Mouse (Mus musculus) hindbrain, embryonic 16.5 days (tissue): ENCODE data around the gene Gm5150. TPM values are rescaled to one million over a fixed set of nuclear protein-coding genes. Genes with fewer than 3 reads are reported as not detected.
"Not testable (repeated sequence)": the region's sequence is repeated elsewhere in the genome, so short reads cannot be mapped to it uniquely, and the experiment has no call there.

Source experiments
- ATAC-seq: fragments of 200-750 bp; cut with Nextera tagmentation; 2 replicates; pipeline ENCODE4 v1.8.0; 2017; ENCODE audit warnings: moderate TSS enrichment, moderate library complexity
- H3K27ac ChIP-seq: fragments of 300-500 bp; sonication (generic); 2 replicates; pipeline ENCODE4 v1.5.1; 2014; ENCODE audit warnings: low read depth, mild to moderate bottlenecking, control low read depth, low read length, moderate library complexity
- H3K27me3 ChIP-seq: fragments of 300-500 bp; sonication (generic); replicated peaks from 2 replicates; pipeline ENCODE4 v1.6.1; 2014; ENCODE audit warnings: low read length; ENCODE audit not compliant: control insufficient read depth, insufficient read depth
- H3K36me3 ChIP-seq: fragments of 300-500 bp; sonication (generic); 2 replicates; pipeline ENCODE4 v1.6.1; 2014; ENCODE audit warnings: mild to moderate bottlenecking, low read length, moderate library complexity, mixed read lengths; ENCODE audit not compliant: control insufficient read depth, insufficient read depth
- H3K4me1 ChIP-seq: fragments of 300-500 bp; sonication (generic); 2 replicates; pipeline ENCODE4 v1.6.1; 2014; ENCODE audit warnings: low read depth, low read length; ENCODE audit not compliant: control insufficient read depth, insufficient read depth
- H3K4me2 ChIP-seq: fragments of 300-500 bp; sonication (generic); 2 replicates; pipeline ENCODE4 v1.6.1; 2014; ENCODE audit warnings: mild to moderate bottlenecking, low read length, control low read depth, moderate library complexity
- H3K4me3 ChIP-seq: fragments of 300-500 bp; sonication (generic); 2 replicates; pipeline ENCODE4 v1.5.1; 2014; ENCODE audit warnings: mild to moderate bottlenecking, low read length, control low read depth, moderate library complexity
- H3K9ac ChIP-seq: fragments of 300-500 bp; sonication (generic); 2 replicates; pipeline ENCODE4 v1.6.1; 2014; ENCODE audit warnings: low read depth, mild to moderate bottlenecking, control low read depth, low read length, moderate library complexity
- H3K9me3 ChIP-seq: fragments of 300-500 bp; sonication (generic); 2 replicates; pipeline ENCODE4 v1.6.1; 2014; ENCODE audit warnings: mild to moderate bottlenecking, low read length, moderate library complexity; ENCODE audit not compliant: control insufficient read depth
- WGBS: fragments of 180-500 bp; shearing (Covaris S2); extraction: QIAGEN DNeasy Blood & Tissue Kit; methylation state at CpG from one replicate; pipeline ENCODE4 v1.1.7; 2014; 5-methylcytosine and 5-hydroxymethylcytosine counted together
- polyA plus RNA-seq: library from polyadenylated mRNA; unstranded; fragments of >200 nt; fragmentation: Nextera tagmentation; extraction: Ambion mirVana; gene quantifications from 2 replicates; pipeline ENCODE4 v1.2.1, GENCODE M21; 2015

The Gm5150 gene
- polyA plus RNA-seq: not detected in 2 replicates

- Histone ChIP-seq H3K36me3 (no peaks in the 10 kb centered on the region), H3K27me3 (no peaks in the 10 kb centered on the region), H3K4me3 (no peak within 1 kb of the TSS), H3K4me1 (no peaks in the 10 kb centered on the region), H3K4me2 (no peak within 1 kb of the TSS), H3K9ac (no peak within 1 kb of the TSS), H3K9me3 (no peaks in the 10 kb centered on the region), H3K27ac (no peak within 1 kb of the TSS)
- 87% methylated on average over 2 of the region's 2 CpGs for WGBS
- no peak for ATAC-seq
These were observed at the start of gene Gm5150 for GRCm38 (mm10) chr3:16006215-16006614. Gene Gm5150 (minus strand): TSS chr3:16006437.

DNA sequence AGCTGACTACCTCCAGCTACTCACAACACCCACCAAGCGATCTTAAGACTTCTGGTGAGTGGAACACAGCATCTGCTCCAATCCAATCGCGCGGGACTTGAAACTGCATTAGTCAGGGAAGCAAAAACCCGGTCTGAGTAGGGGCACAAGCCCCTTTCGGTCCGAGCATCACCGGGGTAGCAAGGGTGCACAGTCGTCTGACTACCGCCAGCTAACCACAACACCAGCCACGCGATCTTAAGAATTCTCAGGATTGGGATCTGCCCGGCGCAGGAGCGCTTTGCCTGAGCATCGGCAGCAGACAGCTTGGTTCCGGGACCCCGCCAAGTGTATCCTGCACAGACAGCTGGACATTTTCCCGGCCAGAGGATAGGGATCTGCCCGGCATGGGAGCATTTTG is 45.5 kb upstream of the Gm5150 start:
- H3K9ac ChIP-seq, H3K4me2 ChIP-seq, ATAC-seq, H3K9me3 ChIP-seq, H3K27ac ChIP-seq, H3K27me3 ChIP-seq, H3K4me3 ChIP-seq, H3K36me3 ChIP-seq, H3K4me1 ChIP-seq: not testable (repeated sequence)
- WGBS: 87% methylated on average over 17 of the region's 20 CpGs

- H3K4me3 ChIP-seq: no peak overlapping the region
- no peaks in the 10 kb centered on the region for H3K4me1 ChIP-seq
- H3K27ac ChIP-seq: no peak overlapping the region
- H3K27me3 ChIP-seq: no peaks in the 10 kb centered on the region
- 71% methylated on average over 4 of the region's 4 CpGs for whole genome bisulfite sequencing
- ATAC-seq: no peak
- no peak overlapping the region for H3K4me2 ChIP-seq
- no peaks in the 10 kb centered on the region for H3K9me3 ChIP-seq
- no peaks in the 10 kb centered on the region for H3K36me3 ChIP-seq
- no peak overlapping the region for H3K9ac ChIP-seq
These were observed 41.1 kb upstream of the Gm5150 start for GRCm38 (mm10) chr3:16047288-16047687.

DNA sequence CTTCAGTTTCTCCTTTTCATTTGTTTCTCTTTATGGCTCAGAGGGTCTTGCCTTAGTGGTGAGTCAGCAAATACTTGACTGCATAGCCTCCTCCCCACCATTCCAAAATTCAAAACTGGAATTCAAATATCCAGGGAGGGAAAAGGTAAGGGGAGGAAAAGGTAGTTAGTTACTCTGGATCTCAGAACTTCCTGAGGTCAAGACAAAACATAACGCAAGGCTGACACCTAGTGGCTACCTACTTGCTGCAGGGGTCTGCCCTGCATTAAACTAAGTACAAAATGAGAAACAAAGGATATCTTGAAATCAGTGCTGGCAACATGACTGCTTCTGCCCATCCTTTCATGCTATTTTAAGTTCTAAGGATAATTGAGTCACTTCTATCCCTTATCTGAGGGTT is 37.1 kb upstream of the Gm5150 start:
- no peaks in the 10 kb centered on the region for H3K27me3 ChIP-seq
- no peaks in the 10 kb centered on the region for H3K9me3 ChIP-seq
- ATAC-seq: peak; percentile 82

GRCm38 (mm10) chr3:16024988-16025387 is 18.8 kb upstream of the Gm5150 start:
- ATAC-seq: peak; percentile 60; the same call in 1 of the 2 replicates
- H3K4me2 ChIP-seq: peak overlapping the region; percentile 32
- H3K9ac ChIP-seq: not testable (repeated sequence)

More for the DNA sequence above, 37.1 kb upstream of the Gm5150 start:
- Histone ChIP-seq H3K27ac (no peak overlapping the region), H3K9ac (no peak overlapping the region), H3K4me2 (no peak overlapping the region), H3K4me3 (no peak overlapping the region), H3K36me3 (no peaks in the 10 kb centered on the region), H3K4me1 (no peaks in the 10 kb centered on the region)
- 10% methylated on average over 1 of the region's 1 CpGs for WGBS

GRCm38 (mm10) chr3:16022214-16022613 is 16.0 kb upstream of the Gm5150 start:
- H3K4me3 ChIP-seq: no peak overlapping the region
- ATAC-seq: no peak
- no peak overlapping the region for H3K27ac ChIP-seq
- no peak overlapping the region for H3K4me2 ChIP-seq
- no peaks in the 10 kb centered on the region for H3K9me3 ChIP-seq
- H3K36me3 ChIP-seq: no peaks in the 10 kb centered on the region
- no peaks in the 10 kb centered on the region for H3K27me3 ChIP-seq
- WGBS: 84% methylated on average over 1 of the region's 1 CpGs
- H3K9ac ChIP-seq: no peak overlapping the region
- no peaks in the 10 kb centered on the region for H3K4me1 ChIP-seq

More at GRCm38 (mm10) chr3:16024988-16025387, 18.8 kb upstream of the Gm5150 start:
- not testable (repeated sequence) for H3K4me3 ChIP-seq, H3K27ac ChIP-seq, H3K36me3 ChIP-seq, H3K27me3 ChIP-seq, H3K4me1 ChIP-seq, H3K9me3 ChIP-seq
- 5% methylated on average over 4 of the region's 6 CpGs for WGBS

- not testable (repeated sequence) for H3K9ac ChIP-seq, H3K36me3 ChIP-seq, H3K4me1 ChIP-seq, H3K9me3 ChIP-seq, H3K27me3 ChIP-seq, H3K4me3 ChIP-seq, H3K27ac ChIP-seq, ATAC-seq, H3K4me2 ChIP-seq
- WGBS: 87% methylated on average over 2 of the region's 2 CpGs
These were observed 8.2 kb upstream of the Gm5150 start for GRCm38 (mm10) chr3:16014456-16014855.

DNA sequence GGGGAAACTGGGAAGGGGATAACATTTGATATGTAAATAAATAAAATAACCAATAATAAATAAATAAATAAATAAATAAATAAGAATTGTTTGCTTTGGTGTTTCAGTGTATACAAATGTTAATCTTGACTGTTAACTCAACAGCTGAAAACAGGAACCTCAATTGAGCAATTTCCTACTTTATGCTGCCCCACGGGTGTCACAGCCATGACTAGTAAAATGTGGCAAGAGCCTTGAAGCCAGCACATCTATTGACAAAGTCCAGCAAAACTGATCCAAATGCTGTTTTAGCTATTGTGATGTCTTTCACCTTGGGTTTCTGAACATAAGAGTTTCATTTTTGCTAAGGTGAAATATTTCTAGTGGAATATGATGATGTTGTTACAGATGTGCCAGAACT is 1.6 kb upstream of the Gm5150 start:
- no peak for ATAC-seq
- no peaks in the 10 kb centered on the region for H3K9me3 ChIP-seq
- H3K4me3 ChIP-seq: no peak overlapping the region
- H3K4me2 ChIP-seq: no peak overlapping the region
- WGBS: 75% methylated on average over 1 of the region's 1 CpGs
- no peak overlapping the region for H3K9ac ChIP-seq
- no peaks in the 10 kb centered on the region for H3K36me3 ChIP-seq
- H3K27ac ChIP-seq: no peak overlapping the region
- H3K27me3 ChIP-seq: no peaks in the 10 kb centered on the region
- H3K4me1 ChIP-seq: no peaks in the 10 kb centered on the region

- no peak overlapping the region for H3K27ac ChIP-seq
- WGBS: 87% methylated on average over 3 of the region's 3 CpGs
- no peak for ATAC-seq
- no peak overlapping the region for H3K4me2 ChIP-seq
- no peak overlapping the region for H3K4me3 ChIP-seq
- no peaks in the 10 kb centered on the region for H3K27me3 ChIP-seq
- no peaks in the 10 kb centered on the region for H3K36me3 ChIP-seq
- H3K9ac ChIP-seq: no peak overlapping the region
- no peaks in the 10 kb centered on the region for H3K9me3 ChIP-seq
- H3K4me1 ChIP-seq: no peaks in the 10 kb centered on the region
These were observed 2.2 kb downstream of the Gm5150 start for GRCm38 (mm10) chr3:16003890-16004633.
